Mouse (Mus musculus): ENCODE measurements around the gene Cypt2.
"Not testable (repeated sequence)": the region's sequence is repeated elsewhere in the genome, so short reads cannot be mapped to it uniquely, and the experiment has no call there.

The Cypt2 gene

DNA sequence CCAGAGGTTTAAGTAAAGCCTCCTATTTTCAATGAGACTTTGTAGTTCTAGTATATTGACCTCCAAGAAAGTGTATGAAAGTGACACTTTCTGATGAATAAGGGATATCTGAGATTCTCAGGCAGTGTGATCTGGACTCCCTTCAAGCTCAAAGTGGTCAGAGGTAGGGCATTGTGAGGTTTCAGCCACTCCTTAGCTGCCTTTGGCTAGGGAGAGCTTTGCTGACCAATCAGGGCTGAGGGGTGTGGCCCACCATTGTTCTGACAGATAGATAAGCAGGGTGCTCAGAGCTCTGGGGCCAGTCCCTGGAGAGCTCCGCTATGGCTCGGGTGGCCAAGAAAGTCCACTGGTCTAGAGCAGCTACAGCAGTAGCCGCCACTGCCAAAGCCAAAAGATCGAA, at the start of gene Cypt2:
Cypt2 (plus strand) TSS at position 301 of the 400 bp plus-strand sequence.
- not testable (repeated sequence) for DNase-seq

- no peak for DNase-seq
Observed at GRCm38 (mm10) chrX:105546234-105546633, 46.7 kb downstream of the Cypt2 start.
